Mouse (Mus musculus): ENCODE measurements around the gene Gbf1. TPM values are rescaled to one million over a fixed set of nuclear protein-coding genes. Genes with fewer than 3 reads are reported as not detected.
A peak's percentile ranks its signal among the peaks of the same experiment; 100 is the strongest.

Gene Gbf1
- total and polyA plus RNA-seq, 3 experiments = 23.7 to 400 (median 54.1) TPM

- H3K4me1 ChIP-seq (ENCODE audit: control insufficient read depth in 1 of 2, insufficient read depth in 2 of 2, low read length in 2 of 2) = peaks cover 14 to 30% of the 10 kb centered on the region in 2 experiments
Observed at GRCm38 (mm10) chr19:46315752-46316610, 163.7 kb downstream of the Gbf1 start.

GRCm38 (mm10) chr19:46316846-46317545, 164.7 kb downstream of the Gbf1 start:
- Histone ChIP-seq H3K27me3 (ENCODE audit: control insufficient read depth in 1 of 2, insufficient read depth in 2 of 2, low read length in 2 of 2) (no peaks in the 10 kb centered on the region), H3K4me3 (ENCODE audit: control insufficient read depth in 1 of 2, insufficient read depth in 1 of 2, low read depth in 2 of 2, low read length in 2 of 2) (no peak overlapping the region), H3K9me3 (replicated peaks; ENCODE audit: insufficient read depth, low read length) (no peaks in the 10 kb centered on the region), H3K9ac (ENCODE audit: control insufficient read depth, low read depth, low read length, poor library complexity, severe bottlenecking) (no peak overlapping the region), H3K27ac (ENCODE audit: control insufficient read depth, low read depth, low read length) (no peak overlapping the region), H3K79me2 (ENCODE audit: control insufficient read depth, insufficient read depth, low read length, poor library complexity) (no peaks in the 10 kb centered on the region), H3K4me1 (ENCODE audit: control insufficient read depth in 1 of 2, insufficient read depth in 2 of 2, low read length in 2 of 2) (peaks cover 14 to 37% of the 10 kb centered on the region in 2 experiments), H3K36me3 (ENCODE audit: control insufficient read depth in 1 of 2, insufficient read depth in 2 of 2, low read length in 2 of 2) (peaks cover 0 to 18% of the 10 kb centered on the region in 2 experiments; a peak in 2 of 4 replicates)
- no peak for DNase-seq (ENCODE audit: low read depth, low spot score)
- no peak for TF ChIP-seq MAZ (IDR thresholded peaks at IDR 0.05; ENCODE audit: low read depth, low read length)
- no peak for TF ChIP-seq USF2 (IDR thresholded peaks at IDR 0.05; ENCODE audit: borderline replicate concordance in 1 of 2, insufficient read depth in 1 of 2, low read depth in 1 of 2, low read length in 2 of 2)
- no peak for TF ChIP-seq SMC3 (IDR thresholded peaks at IDR 0.05; ENCODE audit: low read depth, low read length)
- TF ChIP-seq NRF1 (IDR thresholded peaks at IDR 0.05; ENCODE audit: insufficient read depth, low read depth, low read length, poor library complexity, severe bottlenecking) = no peak
- TF ChIP-seq MYB (IDR thresholded peaks at IDR 0.05; ENCODE audit: low read depth, low read length) = no peak
- TF ChIP-seq GATA1 (IDR thresholded peaks at IDR 0.05; ENCODE audit: low read depth, low read length) = no peak
- no peak for TF ChIP-seq CTCF (IDR thresholded peaks at IDR 0.05 in 2 of 3, conservative IDR thresholded peaks at IDR 0.05 in 1 of 3; ENCODE audit: control insufficient read depth in 1 of 3, insufficient read depth in 1 of 3, low read depth in 2 of 3, low read length in 3 of 3, poor library complexity in 1 of 3, severe bottlenecking in 1 of 3)
- TF ChIP-seq HCFC1 (IDR thresholded peaks at IDR 0.05; ENCODE audit: low read depth, low read length) = no peak
- TF ChIP-seq MYC (IDR thresholded peaks at IDR 0.05; ENCODE audit: low read depth, low read length) = no peak
- no peak for TF ChIP-seq RCOR1 (IDR thresholded peaks at IDR 0.05; ENCODE audit: low read depth, low read length)
- TF ChIP-seq ETS1 (IDR thresholded peaks at IDR 0.05; ENCODE audit: low read depth, low read length) = no peak
- TF ChIP-seq EP300 (IDR thresholded peaks at IDR 0.05; ENCODE audit: low read depth in 1 of 2, low read length in 2 of 2) = no peak
- TF ChIP-seq RAD21 (IDR thresholded peaks at IDR 0.05; ENCODE audit: low read depth, low read length) = no peak
- no peak for TF ChIP-seq GABPA (IDR thresholded peaks at IDR 0.05; ENCODE audit: low read depth, low read length)

More at GRCm38 (mm10) chr19:46315752-46316610, 163.7 kb downstream of the Gbf1 start:
- Histone ChIP-seq H3K4me3 (ENCODE audit: control insufficient read depth in 1 of 2, insufficient read depth in 1 of 2, low read depth in 2 of 2, low read length in 2 of 2) (no peak overlapping the region), H3K79me2 (ENCODE audit: control insufficient read depth, insufficient read depth, low read length, poor library complexity) (no peaks in the 10 kb centered on the region), H3K27me3 (ENCODE audit: control insufficient read depth in 1 of 2, insufficient read depth in 2 of 2, low read length in 2 of 2) (no peaks in the 10 kb centered on the region), H3K27ac (ENCODE audit: control insufficient read depth, low read depth, low read length) (peak overlapping the region; percentile 88), H3K9me3 (replicated peaks; ENCODE audit: insufficient read depth, low read length) (no peaks in the 10 kb centered on the region), H3K36me3 (ENCODE audit: control insufficient read depth in 1 of 2, insufficient read depth in 2 of 2, low read length in 2 of 2) (peaks cover 0 to 16% of the 10 kb centered on the region in 2 experiments; a peak in 2 of 4 replicates), H3K9ac (ENCODE audit: control insufficient read depth, low read depth, low read length, poor library complexity, severe bottlenecking) (peak overlapping the region; percentile 8; the same call in 1 of the 2 replicates)
- no peak for DNase-seq (ENCODE audit: low read depth, low spot score)
- TF ChIP-seq TBP (IDR thresholded peaks at IDR 0.05; ENCODE audit: low read depth, low read length) (no peak), NELFE (IDR thresholded peaks at IDR 0.05; ENCODE audit: low read depth, low read length) (no peak; the same call in 1 of the 2 replicates), MYB (IDR thresholded peaks at IDR 0.05; ENCODE audit: low read depth, low read length) (no peak), POLR2AphosphoS5 (IDR thresholded peaks at IDR 0.05; ENCODE audit: borderline replicate concordance, low read depth, low read length) (no peak), MAX (IDR thresholded peaks at IDR 0.05; ENCODE audit: low read length) (no peak; the same call in 1 of the 2 replicates), KAT2A (conservative IDR thresholded peaks at IDR 0.05; ENCODE audit: low read depth, low read length) (no peak)

All from MEL (cell line).